Mouse (Mus musculus) olfactory bulb, adult 2 months (tissue): Measurements from ENCODE around the gene Sec14l4.

Source experiments
- CTCF ChIP-seq: fragments of 200-500 bp; IDR thresholded peaks from 2 replicates; pipeline ENCODE4 v1.5.1; 2012; ENCODE audit warnings: low read depth, mild to moderate bottlenecking, low read length, moderate library complexity; ENCODE audit not compliant: insufficient read depth
- POLR2A ChIP-seq: fragments of 200-500 bp; IDR thresholded peaks from 2 replicates; pipeline ENCODE4 v1.6.1; 2012; ENCODE audit warnings: mild to moderate bottlenecking, low read depth, low read length, moderate library complexity; ENCODE audit not compliant: insufficient read depth

DNA sequence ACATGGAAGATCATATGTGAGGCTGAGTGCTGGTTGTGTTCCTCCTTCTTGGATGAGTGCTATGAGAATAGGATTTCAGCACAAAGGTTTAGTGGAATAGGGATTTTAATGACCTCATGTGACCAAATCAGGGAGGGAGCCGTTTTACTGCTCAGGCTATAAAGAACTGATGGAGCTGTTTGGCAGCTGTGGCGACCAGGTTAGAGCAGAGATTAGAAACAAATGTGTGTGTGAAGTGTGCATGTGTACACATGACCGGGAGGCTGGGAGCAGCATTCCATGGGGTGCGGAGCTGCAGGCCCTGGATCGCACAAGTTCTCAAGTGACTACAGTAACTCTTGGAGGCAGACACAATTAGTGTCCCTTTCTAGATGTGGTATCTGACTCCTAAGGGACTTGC, 31.7 kb upstream of the Sec14l4 start:
- TF ChIP-seq POLR2A (no peak), CTCF (no peak)
